Mouse (Mus musculus) midbrain, embryonic 14.5 days (tissue): ENCODE measurements at regions not wholly inside any gene's neighbourhood (a gene's known extent, or its start where the extent isn't known, plus 50 kb on each side); places are given as distances from the start of the nearest gene placed in this dataset.

Experiments
- ATAC-seq: fragments of 200-750 bp; cut with Nextera tagmentation; 2 replicates; pipeline ENCODE4 v1.8.0; 2017; ENCODE audit warnings: moderate number of reproducible peaks, moderate library complexity; ENCODE audit not compliant: low FRiP score, low TSS enrichment
- DNase-seq: peaks from one replicate; pipeline ENCODE4 v3.0.0-alpha.2; 2015
- H3K27ac ChIP-seq: fragments of 300-500 bp; sonication (generic); replicated peaks from 2 replicates; pipeline ENCODE4 v1.5.1; 2014; ENCODE audit warnings: mild to moderate bottlenecking, low read depth, low read length, moderate library complexity
- H3K27me3 ChIP-seq: fragments of 300-500 bp; sonication (generic); 2 replicates; pipeline ENCODE4 v1.6.1; 2014; ENCODE audit warnings: low read length, control low read depth, mixed read lengths; ENCODE audit not compliant: control insufficient read depth, insufficient read depth
- H3K36me3 ChIP-seq: fragments of 300-500 bp; sonication (generic); 2 replicates; pipeline ENCODE4 v1.6.1; 2014; ENCODE audit warnings: low read length, control low read depth; ENCODE audit not compliant: control insufficient read depth, insufficient read depth
- H3K4me1 ChIP-seq: fragments of 300-500 bp; sonication (generic); 2 replicates; pipeline ENCODE4 v1.6.1; 2014; ENCODE audit warnings: mild to moderate bottlenecking, antibody characterized with exemption, low read length, control low read depth; ENCODE audit not compliant: control insufficient read depth, insufficient read depth
- H3K4me2 ChIP-seq: fragments of 300-500 bp; sonication (generic); 2 replicates; pipeline ENCODE4 v1.6.1; 2014; ENCODE audit warnings: mild to moderate bottlenecking, low read length, moderate library complexity
- H3K4me3 ChIP-seq: fragments of 300-500 bp; sonication (generic); replicated peaks from 2 replicates; pipeline ENCODE4 v1.5.1; 2014; ENCODE audit warnings: low read depth, low read length
- H3K9ac ChIP-seq: fragments of 300-500 bp; sonication (generic); replicated peaks from 2 replicates; pipeline ENCODE4 v1.6.1; 2014; ENCODE audit warnings: mild to moderate bottlenecking, low read length, moderate library complexity
- H3K9me3 ChIP-seq: fragments of 300-500 bp; sonication (generic); 2 replicates; pipeline ENCODE4 v1.6.1; 2016; ENCODE audit warnings: low read length, control low read depth, mixed read lengths; ENCODE audit not compliant: control insufficient read depth
- WGBS: fragments of 180-500 bp; shearing (Covaris S2); extraction: QIAGEN DNeasy Blood & Tissue Kit; methylation state at CpG from one replicate; pipeline ENCODE4 v1.1.7; 2014; 5-methylcytosine and 5-hydroxymethylcytosine counted together

GRCm38 (mm10) chr6:7306956-7307355 is 247.7 kb upstream of the Tac1 start:
- 98% methylated on average over 1 of the region's 1 CpGs for WGBS
- no peak overlapping the region for H3K27ac ChIP-seq
- ATAC-seq, result no peak
- H3K27me3 ChIP-seq, result no peaks in the 10 kb centered on the region
- no peak overlapping the region for H3K4me3 ChIP-seq
- no peaks in the 10 kb centered on the region for H3K4me1 ChIP-seq
- no peaks in the 10 kb centered on the region for H3K36me3 ChIP-seq
- no peak for DNase-seq
- H3K4me2 ChIP-seq, result no peak overlapping the region
- no peak overlapping the region for H3K9ac ChIP-seq
- no peaks in the 10 kb centered on the region for H3K9me3 ChIP-seq

- Histone ChIP-seq H3K9ac (no peak overlapping the region), H3K9me3 (no peaks in the 10 kb centered on the region), H3K4me1 (no peaks in the 10 kb centered on the region), H3K36me3 (no peaks in the 10 kb centered on the region), H3K27me3 (no peaks in the 10 kb centered on the region), H3K4me2 (no peak overlapping the region), H3K27ac (no peak overlapping the region), H3K4me3 (no peak overlapping the region)
- 92% methylated on average over 3 of the region's 3 CpGs for WGBS
- no peak for DNase-seq
- no peak for ATAC-seq
Observed at GRCm38 (mm10) chr6:7313496-7313895, 241.2 kb upstream of the Tac1 start.

GRCm38 (mm10) chr6:7326974-7327373 is 227.7 kb upstream of the Tac1 start:
- H3K9ac ChIP-seq, result no peak overlapping the region
- H3K27me3 ChIP-seq, result no peaks in the 10 kb centered on the region
- DNase-seq, result peak; percentile 19
- peak; percentile 12; the same call in 1 of the 2 replicates for ATAC-seq
- no peaks in the 10 kb centered on the region for H3K4me1 ChIP-seq
- H3K4me3 ChIP-seq, result no peak overlapping the region
- H3K27ac ChIP-seq, result no peak overlapping the region
- H3K36me3 ChIP-seq, result no peaks in the 10 kb centered on the region
- 35% methylated on average over 4 of the region's 4 CpGs for WGBS
- no peaks in the 10 kb centered on the region for H3K9me3 ChIP-seq
- H3K4me2 ChIP-seq, result no peak overlapping the region

GRCm38 (mm10) chr6:7356634-7357033 is 198.0 kb upstream of the Tac1 start:
- H3K4me1 ChIP-seq, result no peaks in the 10 kb centered on the region
- no peaks in the 10 kb centered on the region for H3K27me3 ChIP-seq
- H3K27ac ChIP-seq, result no peak overlapping the region
- no peak overlapping the region for H3K9ac ChIP-seq
- 75% methylated on average over 2 of the region's 2 CpGs for WGBS
- no peaks in the 10 kb centered on the region for H3K9me3 ChIP-seq
- DNase-seq (no peak), ATAC-seq (no peak)
- no peak overlapping the region for H3K4me2 ChIP-seq
- H3K36me3 ChIP-seq, result no peaks in the 10 kb centered on the region
- no peak overlapping the region for H3K4me3 ChIP-seq

- no peak for ATAC-seq
- H3K9me3 ChIP-seq, result no peaks in the 10 kb centered on the region
- DNase-seq, result no peak
- no peak overlapping the region for H3K4me2 ChIP-seq
- no peaks in the 10 kb centered on the region for H3K4me1 ChIP-seq
- H3K27ac ChIP-seq, result no peak overlapping the region
- H3K27me3 ChIP-seq, result no peaks in the 10 kb centered on the region
- H3K36me3 ChIP-seq, result no peaks in the 10 kb centered on the region
- WGBS, result 67% methylated on average over 1 of the region's 1 CpGs
- H3K4me3 ChIP-seq, result no peak overlapping the region
- no peak overlapping the region for H3K9ac ChIP-seq
Observed at GRCm38 (mm10) chr6:7367166-7367565, 187.5 kb upstream of the Tac1 start.

GRCm38 (mm10) chr6:7374629-7375028 is 180.1 kb upstream of the Tac1 start:
- H3K36me3 ChIP-seq, result no peaks in the 10 kb centered on the region
- WGBS, result 48% methylated on average over 4 of the region's 4 CpGs
- DNase-seq, result peak; percentile 56
- no peaks in the 10 kb centered on the region for H3K27me3 ChIP-seq
- H3K4me3 ChIP-seq, result no peak overlapping the region
- H3K27ac ChIP-seq, result no peak overlapping the region
- H3K9me3 ChIP-seq, result no peaks in the 10 kb centered on the region
- no peak overlapping the region for H3K9ac ChIP-seq
- no peak overlapping the region for H3K4me2 ChIP-seq
- peak; percentile 67 for ATAC-seq
- no peaks in the 10 kb centered on the region for H3K4me1 ChIP-seq

GRCm38 (mm10) chr6:7375851-7376250 is 178.8 kb upstream of the Tac1 start:
- Histone ChIP-seq H3K27me3 (no peaks in the 10 kb centered on the region), H3K4me1 (no peaks in the 10 kb centered on the region), H3K9me3 (no peaks in the 10 kb centered on the region), H3K4me3 (no peak overlapping the region), H3K9ac (no peak overlapping the region), H3K36me3 (no peaks in the 10 kb centered on the region), H3K4me2 (no peak overlapping the region), H3K27ac (no peak overlapping the region)
- 67% methylated on average over 2 of the region's 2 CpGs for WGBS
- DNase-seq, result peak; percentile 15
- no peak for ATAC-seq

GRCm38 (mm10) chr6:7378651-7379050 is 176.0 kb upstream of the Tac1 start:
- DNase-seq (peak; percentile 4), ATAC-seq (0 out of 2 replicates have a peak, but pooled peaks have one; percentile 46)
- H3K4me2 ChIP-seq, result no peak overlapping the region
- no peak overlapping the region for H3K9ac ChIP-seq
- no peaks in the 10 kb centered on the region for H3K4me1 ChIP-seq
- no peaks in the 10 kb centered on the region for H3K36me3 ChIP-seq
- H3K9me3 ChIP-seq, result no peaks in the 10 kb centered on the region
- H3K27me3 ChIP-seq, result no peaks in the 10 kb centered on the region
- WGBS, result 68% methylated on average over 5 of the region's 5 CpGs
- no peak overlapping the region for H3K4me3 ChIP-seq
- no peak overlapping the region for H3K27ac ChIP-seq

- H3K4me2 ChIP-seq, result no peak overlapping the region
- no peak for ATAC-seq
- no peak overlapping the region for H3K27ac ChIP-seq
- H3K4me3 ChIP-seq, result no peak overlapping the region
- 52% methylated on average over 2 of the region's 2 CpGs for WGBS
- no peaks in the 10 kb centered on the region for H3K27me3 ChIP-seq
- no peaks in the 10 kb centered on the region for H3K36me3 ChIP-seq
- no peaks in the 10 kb centered on the region for H3K4me1 ChIP-seq
- no peak for DNase-seq
- no peak overlapping the region for H3K9ac ChIP-seq
- no peaks in the 10 kb centered on the region for H3K9me3 ChIP-seq
Observed at GRCm38 (mm10) chr6:7424731-7425130, 129.9 kb upstream of the Tac1 start.
